Mouse (Mus musculus) neutrophil, adult 83 days (primary cell): ENCODE data around the gene Zscan26. TPM values are rescaled to one million over a fixed set of nuclear protein-coding genes. Genes with fewer than 3 reads are reported as not detected.

Experiments
- total RNA-seq, 2 experiments: library from RNA; stranded (reverse); gene quantifications; one replicate each; pipeline ENCODE4 v1.2.4; 2023

Zscan26 gene
- total RNA-seq, result 1 to 10 TPM; 8.4 to 9.1 TPM

GRCm38 (mm10) chr13:21453449-21453848 is at the start of gene Zscan26:
Gene Zscan26 (minus strand): TSS chr13:21453730.

GRCm38 (mm10) chr13:21501182-21501581 is 47.7 kb upstream of the Zscan26 start, which contains the start of gene Gm11273:
Gene Gm11273 (minus strand): TSS chr13:21501418.

GRCm38 (mm10) chr13:21495080-21495479 is 41.5 kb upstream of the Zscan26 start, which contains the start of gene AK157302:
Gene AK157302 (plus strand): TSS chr13:21495223.

GRCm38 (mm10) chr13:21478759-21479670 is 25.5 kb upstream of the Zscan26 start, which contains the start of the genes Zkscan4 and Gm10065:
Gene Zkscan4 (plus strand): TSS chr13:21478907.
Gene Gm10065 (minus strand): TSS chr13:21479441.

GRCm38 (mm10) chr13:21468061-21469019 is 14.8 kb upstream of the Zscan26 start, which contains the start of gene Nkapl:
Gene Nkapl (minus strand): TSS chr13:21468509.

GRCm38 (mm10) chr13:21440503-21441206 is 12.9 kb downstream of the Zscan26 start, which contains the start of gene Pgbd1:
Gene Pgbd1 (minus strand): TSS chr13:21441058.

GRCm38 (mm10) chr13:21402287-21402846 is 51.2 kb downstream of the Zscan26 start, which contains the start of gene Zkscan3:
Gene Zkscan3 (minus strand): TSS chr13:21402755.

Other genes starting within 250 kb of the Zscan26 start
- gene Gpx5, start 161.0 kb downstream of the Zscan26 start, total RNA-seq, result not detected
- not detected for gene Gpx6, start 141.6 kb downstream of the Zscan26 start, total RNA-seq
- gene Olfr1367, start 106.8 kb downstream of the Zscan26 start, total RNA-seq, result not detected
- gene Zscan12, start 90.9 kb downstream of the Zscan26 start, total RNA-seq, result 1 to 10 TPM; 2.3 to 2.9 TPM
- gene Zkscan3, start 51.0 kb downstream of the Zscan26 start, total RNA-seq, result 10 to 100 TPM; 23.5 to 24.5 TPM
- gene Pgbd1, start 12.7 kb downstream of the Zscan26 start, total RNA-seq, result not detected
- gene Nkapl, start 14.8 kb upstream of the Zscan26 start, total RNA-seq, result not detected
- under 1 TPM in 1 of 2 experiments, not detected in 1; 0.22 TPM for gene Zkscan4, start 25.2 kb upstream of the Zscan26 start, total RNA-seq
- gene Gm10065, start 25.7 kb upstream of the Zscan26 start, total RNA-seq, result not detected
- 1 to 10 TPM; 2.4 to 2.7 TPM for gene AK157302, start 41.5 kb upstream of the Zscan26 start, total RNA-seq
- 10 to 100 TPM; 11.5 to 12.9 TPM for gene Gm11273, start 47.7 kb upstream of the Zscan26 start, total RNA-seq
- 1 to 10 TPM; 2.4 to 3.9 TPM for gene Zkscan8, start 77.4 kb upstream of the Zscan26 start, total RNA-seq
- gene Olfr1366, start 89.1 kb upstream of the Zscan26 start, total RNA-seq, result not detected
- gene Olfr1535, start 106.2 kb upstream of the Zscan26 start, total RNA-seq, result not detected
- not detected for gene Olfr1364, start 128.0 kb upstream of the Zscan26 start, total RNA-seq
- gene Olfr1362, start 160.3 kb upstream of the Zscan26 start, total RNA-seq, result not detected
- not detected for gene Olfr11, start 188.8 kb upstream of the Zscan26 start, total RNA-seq
- gene Olfr1361, start 209.7 kb upstream of the Zscan26 start, total RNA-seq, result not detected
- gene Olfr1360, start 223.7 kb upstream of the Zscan26 start, total RNA-seq, result not detected
- not detected for gene Olfr1359, start 244.4 kb upstream of the Zscan26 start, total RNA-seq